Mouse (Mus musculus): Measurements from ENCODE around the gene Gjd3. TPM values are rescaled to one million over a fixed set of nuclear protein-coding genes. Genes with fewer than 3 reads are reported as not detected.

Gjd3 gene
- total RNA-seq, 2 experiments from 2014 or later, result 2.2 TPM

DNA sequence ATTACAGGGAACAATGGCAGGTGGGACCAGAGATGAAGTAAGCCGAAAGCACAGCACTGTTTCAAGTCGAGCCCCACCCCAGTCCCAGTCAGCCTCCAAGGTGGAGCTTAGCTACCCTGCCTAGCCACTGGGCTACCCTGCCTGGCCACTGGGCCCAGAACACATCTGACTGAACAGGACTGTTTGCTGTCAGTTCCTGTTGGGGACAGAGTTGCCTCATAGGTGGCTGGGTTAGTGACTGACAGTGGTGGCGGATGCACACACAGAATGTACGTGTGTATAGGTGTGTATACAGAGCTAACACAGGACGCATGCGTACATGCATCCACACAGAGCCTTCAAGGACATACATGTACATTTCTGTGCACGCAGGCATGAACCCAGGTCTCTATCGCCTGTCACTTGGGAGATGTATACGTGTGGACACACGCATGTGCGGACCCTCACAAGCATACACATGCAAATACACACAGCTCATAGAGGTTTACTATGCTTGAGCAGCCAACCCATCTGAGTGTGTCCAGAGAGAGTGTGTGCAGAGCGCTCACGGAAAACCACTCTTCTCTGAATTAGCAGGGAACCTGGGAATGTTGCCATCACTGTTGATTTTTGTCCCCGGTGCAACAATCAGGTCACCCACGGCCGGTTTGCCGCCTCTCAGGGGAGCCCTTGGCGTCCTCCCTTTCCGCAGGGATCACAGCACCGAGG is 1.4 kb downstream of the Gjd3 start:
- DNase-seq (ENCODE audit: low spot score in 2 of 2), result no peak

DNA sequence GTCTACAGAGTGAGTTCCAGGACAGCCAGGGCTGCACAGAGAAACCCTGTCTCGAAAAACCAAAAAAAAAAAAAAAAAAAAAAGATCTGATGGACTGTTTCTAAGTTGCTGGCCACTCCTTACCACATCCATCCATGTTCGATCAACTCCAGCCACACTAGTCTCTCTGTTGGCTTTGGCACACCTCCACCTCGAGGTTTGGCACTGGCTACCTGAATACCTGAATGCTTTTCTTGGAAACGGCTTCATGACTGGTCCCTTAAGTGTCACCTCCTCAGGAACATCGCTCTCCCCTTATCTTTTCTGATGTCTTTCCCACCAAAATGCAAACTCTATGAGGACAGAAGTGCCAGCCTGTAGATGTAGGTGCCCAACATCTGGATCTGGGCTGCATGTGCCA is 3.5 kb downstream of the Gjd3 start:
- DNase-seq (ENCODE audit: low spot score in 2 of 2), result no peak

DNA sequence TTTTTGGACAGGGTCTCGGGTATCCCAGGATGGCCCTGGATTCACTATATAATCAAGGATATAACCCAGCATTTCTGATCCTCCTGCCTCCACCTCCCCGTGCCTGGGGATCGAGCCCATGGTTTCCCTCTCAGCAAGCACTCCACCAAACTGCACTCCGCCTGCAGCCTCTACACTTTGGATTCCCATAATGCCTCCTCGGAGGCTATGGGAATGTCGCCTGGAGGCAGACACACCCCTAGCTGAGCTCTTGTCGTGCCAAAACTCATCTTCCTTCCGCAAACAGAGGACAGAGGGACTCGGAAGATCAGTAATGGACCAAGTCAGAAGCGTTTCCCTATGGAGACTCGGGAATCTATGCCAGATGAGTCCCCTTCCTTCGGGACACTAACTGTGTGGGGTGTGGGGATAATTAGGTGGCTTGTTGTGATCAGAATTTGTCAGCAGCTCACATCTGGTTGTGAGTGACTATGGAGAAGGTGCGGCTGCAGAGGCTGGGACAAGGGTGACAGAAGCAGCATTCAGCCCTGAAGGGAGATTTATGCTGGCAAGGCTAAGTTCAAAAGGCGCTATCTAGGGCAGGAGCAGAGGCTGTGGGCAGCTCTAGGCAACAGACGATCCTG is 4.2 kb downstream of the Gjd3 start:
- no peak for DNase-seq (ENCODE audit: low spot score in 2 of 2)

DNA sequence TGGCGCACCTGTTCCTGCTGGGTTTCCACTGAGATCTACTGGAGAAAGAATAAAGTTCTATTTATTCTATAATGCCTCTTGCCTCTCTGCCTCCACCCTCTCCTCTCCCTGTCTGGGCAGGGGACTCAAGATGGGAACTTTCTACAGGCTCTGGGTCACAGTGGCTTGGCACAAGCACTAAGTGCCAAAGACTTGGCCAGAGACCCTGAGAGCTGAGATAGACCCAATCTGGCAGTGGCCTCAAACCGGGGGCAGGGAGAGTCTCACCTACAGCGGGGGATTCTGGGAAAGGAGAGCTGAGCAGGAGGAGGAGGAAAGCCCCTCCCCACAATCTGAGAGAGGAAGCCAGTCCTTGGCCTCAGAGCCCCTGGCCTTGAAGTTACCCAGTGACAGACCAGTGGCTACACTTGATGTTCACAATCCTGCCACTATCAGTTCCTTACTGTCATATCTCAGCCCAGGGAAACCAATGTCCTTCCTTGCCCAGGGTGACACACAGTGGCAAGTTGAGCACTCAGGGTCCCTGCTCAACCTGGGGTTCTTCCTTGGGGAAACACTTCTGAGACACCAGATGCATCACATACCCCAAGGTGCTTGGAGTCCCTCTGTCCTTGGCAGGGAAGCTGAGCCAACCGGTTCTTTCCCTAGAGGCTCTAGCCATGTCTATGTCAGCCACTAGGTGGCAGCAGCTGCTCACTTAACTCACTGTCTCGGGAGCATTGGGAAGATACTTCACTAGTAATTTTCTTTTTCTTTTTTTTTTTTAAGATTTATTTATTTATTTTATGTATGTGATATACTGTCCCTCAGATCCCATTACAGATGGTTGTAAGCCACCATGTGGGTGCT is 7.7 kb downstream of the Gjd3 start:
- peak in 1 of 2 experiments; percentile 81 for DNase-seq (ENCODE audit: low spot score in 2 of 2)

DNA sequence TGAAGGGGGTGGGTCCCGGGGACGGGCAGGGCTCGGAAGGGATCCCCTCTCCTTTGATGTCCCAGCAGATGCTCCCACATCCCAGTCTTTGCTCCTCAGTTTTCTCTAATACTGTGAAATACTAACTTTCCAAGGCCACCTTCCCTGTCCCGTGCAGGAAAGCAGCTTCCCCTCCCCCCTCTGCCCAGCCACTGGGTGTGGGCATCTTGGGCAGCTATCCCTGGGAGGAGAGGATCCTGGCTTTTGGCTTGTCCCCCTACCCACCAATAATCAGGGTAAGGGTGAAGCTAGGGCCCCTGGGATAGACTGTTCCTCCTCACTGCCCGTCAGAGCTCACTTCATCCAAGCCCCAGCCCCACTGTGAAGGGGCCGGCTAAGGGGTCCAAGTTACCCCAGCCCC is 8.6 kb downstream of the Gjd3 start:
- no peak for DNase-seq (ENCODE audit: low spot score in 2 of 2)

DNA sequence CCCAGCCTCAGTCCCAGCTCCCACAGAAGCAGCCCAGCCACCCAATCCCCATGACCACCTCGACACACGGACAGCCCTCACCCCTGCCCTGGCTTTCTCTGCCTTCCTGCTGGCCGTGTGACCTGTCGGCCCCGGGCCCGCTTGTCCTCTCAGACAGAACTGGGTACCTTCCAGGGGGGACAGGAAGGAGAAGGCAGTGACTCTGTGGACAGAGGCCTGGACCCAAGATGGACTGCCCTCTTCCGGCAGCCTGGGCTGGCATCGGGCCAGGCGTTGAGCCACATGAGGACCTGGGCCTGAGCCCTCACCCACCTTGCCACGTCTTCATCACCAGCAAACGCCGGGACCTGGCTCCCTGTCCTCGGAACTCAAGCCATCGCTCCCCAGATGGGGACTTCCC is 9.2 kb downstream of the Gjd3 start:
- no peak for DNase-seq (ENCODE audit: low spot score in 2 of 2)

DNA sequence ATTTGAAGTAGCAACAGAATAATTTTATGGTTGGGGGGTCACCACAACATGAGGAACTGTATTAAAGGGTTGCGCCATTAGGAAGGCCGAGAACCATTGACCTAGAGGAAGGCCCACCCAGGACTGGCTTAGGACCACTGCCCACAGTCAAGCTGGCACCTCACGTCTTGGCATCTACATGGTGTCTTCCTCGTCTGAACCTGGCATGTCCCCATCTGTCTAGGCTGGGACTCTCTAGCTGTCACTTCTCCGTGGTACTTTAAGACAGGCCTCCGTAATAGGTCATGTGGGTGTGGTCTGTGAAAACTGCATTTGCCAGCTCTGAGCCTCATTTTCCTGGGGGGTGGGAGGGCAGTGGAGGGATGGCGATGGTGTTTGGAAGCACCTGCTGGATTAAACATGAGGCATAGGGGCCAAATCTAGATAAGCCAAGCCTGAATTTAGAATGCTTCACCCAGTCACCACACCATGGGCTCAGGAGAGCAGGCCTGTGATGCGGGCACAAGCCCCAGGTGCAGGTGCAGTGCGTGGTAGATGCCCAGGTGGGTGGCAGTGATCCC is 9.9 kb downstream of the Gjd3 start:
- no peak for DNase-seq (ENCODE audit: low spot score in 2 of 2)

DNA sequence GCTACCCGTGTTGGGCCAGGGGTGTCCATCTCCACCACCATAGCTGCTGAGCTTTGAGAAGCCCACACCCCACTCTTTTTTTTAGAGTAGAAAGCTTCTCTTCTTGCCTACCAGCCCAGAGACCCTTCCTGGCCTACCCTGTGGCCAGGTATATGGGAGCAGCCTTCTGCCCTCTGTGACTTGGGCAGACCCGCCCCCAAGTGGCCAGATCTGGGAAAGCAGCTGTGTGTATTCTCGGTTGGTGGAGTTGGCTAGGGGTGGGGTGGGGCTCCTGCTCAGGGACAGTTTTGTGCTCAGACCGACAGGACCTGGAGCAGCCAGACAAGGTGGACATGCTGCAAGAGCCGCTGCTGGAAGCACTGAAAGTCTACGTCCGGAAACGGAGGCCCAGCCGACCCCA is 10.6 kb downstream of the Gjd3 start:
- DNase-seq (ENCODE audit: low spot score in 2 of 2), result peak; percentile 82 to 83

DNA sequence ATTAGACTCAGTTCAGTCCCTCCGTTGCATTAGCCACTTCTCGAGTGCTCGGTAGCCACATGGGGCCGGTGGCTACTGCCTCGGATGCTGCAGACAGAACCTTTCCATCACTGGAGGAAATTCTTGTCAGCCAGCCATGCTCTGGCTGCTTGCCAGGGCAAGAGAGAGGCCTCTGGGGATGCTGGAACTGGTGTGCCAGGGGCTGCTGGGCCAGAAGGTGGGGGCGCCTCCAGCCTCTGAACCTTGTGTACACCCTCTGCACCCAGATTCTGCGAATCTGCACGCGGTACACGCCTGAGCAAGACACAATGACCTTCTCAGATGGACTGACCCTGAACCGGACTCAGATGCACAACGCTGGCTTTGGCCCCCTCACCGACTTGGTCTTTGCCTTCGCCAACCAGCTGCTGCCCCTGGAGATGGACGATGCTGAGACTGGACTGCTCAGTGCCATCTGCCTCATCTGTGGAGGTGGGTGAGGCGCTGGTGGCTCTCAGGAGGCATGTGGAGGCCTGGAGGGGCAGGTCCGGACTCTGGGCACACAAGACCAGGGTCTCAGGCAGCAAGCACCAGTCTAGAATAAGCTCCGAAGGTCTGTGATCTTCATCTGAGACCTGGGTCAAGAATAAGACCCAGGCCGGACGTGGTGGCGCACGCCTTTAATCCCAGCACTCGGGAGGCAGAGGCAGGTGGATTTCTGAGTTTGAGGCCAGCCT is 11.3 kb downstream of the Gjd3 start:
- peak in 1 of 2 experiments; percentile 70 for DNase-seq (ENCODE audit: low spot score in 2 of 2)

DNA sequence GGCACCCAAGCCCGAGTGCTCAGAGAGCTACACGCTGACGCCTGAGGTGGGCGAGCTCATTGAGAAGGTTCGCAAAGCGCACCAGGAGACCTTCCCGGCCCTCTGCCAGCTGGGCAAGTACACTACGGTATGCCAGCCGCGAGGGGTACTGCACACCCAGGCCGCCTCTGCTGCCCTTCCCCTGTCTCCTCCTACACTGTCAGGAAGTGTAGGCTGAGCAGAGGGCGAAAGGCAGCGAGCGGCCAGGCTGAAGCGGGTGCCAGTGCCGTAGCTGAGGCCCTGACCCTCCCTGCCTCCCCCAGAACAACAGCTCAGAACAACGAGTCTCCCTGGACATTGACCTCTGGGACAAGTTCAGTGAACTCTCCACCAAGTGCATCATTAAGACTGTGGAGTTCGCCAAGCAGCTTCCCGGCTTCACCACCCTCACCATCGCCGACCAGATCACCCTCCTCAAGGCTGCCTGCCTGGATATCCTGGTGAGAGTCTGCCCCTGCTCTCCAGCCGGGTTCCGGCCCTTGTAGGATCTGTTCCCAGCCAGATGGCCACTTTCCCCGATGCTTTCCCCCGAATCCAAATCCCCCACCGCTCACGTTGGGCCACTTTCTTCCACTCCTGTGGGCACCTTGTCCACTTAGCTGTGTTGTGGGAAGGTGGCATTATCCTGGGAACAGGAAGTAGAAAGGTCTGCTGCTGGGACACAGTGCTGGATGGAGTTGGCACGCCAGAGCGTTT is 12.5 kb downstream of the Gjd3 start:
- DNase-seq (ENCODE audit: low spot score in 2 of 2), result no peak

DNA sequence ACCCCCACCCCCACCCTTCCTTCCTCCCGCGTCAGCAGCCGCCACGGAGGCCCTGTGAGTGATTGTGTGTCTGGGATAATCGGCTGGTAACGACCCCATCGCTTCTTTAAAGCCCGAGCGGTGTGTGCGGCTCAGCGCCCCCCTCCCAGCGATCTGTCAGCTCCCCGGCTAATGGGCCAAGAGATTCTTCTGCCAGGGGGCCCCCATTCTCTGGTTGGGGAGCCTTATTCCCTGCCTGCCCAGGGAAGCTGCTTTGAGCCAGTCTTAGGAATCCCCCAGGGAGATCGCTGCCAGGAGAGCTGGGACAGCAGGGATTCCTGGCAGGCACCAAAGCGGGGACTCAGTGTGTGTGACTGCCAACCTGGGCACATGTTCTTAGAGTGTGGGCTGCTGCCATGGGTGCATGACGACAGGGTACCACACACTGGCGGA is 13.3 kb downstream of the Gjd3 start:
- DNase-seq (ENCODE audit: low spot score in 2 of 2), result peak; percentile 83 to 90

DNA sequence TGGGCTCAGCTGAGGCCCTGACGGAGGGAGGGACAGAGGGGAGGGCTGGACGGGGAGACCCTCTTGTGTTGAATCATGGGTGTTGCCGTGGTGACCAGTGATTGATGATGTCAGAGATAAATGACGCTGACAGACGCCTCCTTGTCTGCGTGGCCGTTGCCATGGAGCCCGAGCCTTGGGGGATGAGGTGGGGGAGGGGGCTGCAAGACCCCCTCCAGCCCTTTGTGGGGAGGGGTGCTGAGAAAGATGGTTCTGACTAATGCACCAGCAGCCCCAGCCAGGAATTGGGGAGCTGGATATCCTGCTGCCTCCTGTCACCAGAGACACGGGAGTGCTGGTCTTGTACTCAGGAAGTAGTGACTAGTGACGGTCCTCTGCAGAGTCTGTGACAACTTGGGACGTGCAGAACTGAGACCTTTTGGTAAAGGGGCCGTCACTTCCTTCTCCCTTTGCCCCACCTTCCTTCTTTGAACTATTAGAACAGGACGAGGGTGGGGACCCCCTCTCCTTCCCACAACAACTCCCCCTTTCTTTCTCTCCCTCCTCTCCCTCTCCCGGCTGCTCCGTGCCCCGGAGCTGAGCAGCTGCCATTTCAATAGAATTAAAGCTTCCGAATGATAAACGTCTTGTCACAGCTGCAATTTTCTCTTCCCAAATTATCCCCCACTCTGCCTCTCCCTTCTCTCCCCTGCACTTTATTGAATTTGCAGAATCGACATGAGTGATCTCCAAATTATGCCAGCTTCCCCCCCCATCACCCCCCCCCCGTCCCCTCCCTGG is 13.9 kb downstream of the Gjd3 start:
- DNase-seq (ENCODE audit: low spot score in 2 of 2), result no peak

DNA sequence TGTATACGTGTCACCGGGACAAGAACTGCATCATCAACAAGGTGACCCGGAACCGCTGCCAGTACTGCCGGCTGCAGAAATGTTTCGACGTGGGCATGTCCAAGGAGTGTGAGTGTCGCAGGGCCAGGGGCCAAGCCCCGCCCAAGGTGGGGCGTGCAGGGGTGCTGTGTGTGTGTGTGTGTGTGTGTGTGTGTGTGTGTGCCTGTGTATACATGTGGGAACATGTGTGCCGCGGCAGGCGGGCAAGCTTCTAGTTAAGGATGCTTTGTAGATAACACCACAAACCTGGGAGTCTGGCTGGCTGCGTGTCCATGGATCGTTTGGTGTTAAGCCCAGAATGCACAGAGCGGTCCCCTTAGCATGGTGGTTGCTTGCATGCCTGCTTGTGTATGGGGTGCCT is 14.7 kb downstream of the Gjd3 start:
- no peak for DNase-seq (ENCODE audit: low spot score in 2 of 2)

DNA sequence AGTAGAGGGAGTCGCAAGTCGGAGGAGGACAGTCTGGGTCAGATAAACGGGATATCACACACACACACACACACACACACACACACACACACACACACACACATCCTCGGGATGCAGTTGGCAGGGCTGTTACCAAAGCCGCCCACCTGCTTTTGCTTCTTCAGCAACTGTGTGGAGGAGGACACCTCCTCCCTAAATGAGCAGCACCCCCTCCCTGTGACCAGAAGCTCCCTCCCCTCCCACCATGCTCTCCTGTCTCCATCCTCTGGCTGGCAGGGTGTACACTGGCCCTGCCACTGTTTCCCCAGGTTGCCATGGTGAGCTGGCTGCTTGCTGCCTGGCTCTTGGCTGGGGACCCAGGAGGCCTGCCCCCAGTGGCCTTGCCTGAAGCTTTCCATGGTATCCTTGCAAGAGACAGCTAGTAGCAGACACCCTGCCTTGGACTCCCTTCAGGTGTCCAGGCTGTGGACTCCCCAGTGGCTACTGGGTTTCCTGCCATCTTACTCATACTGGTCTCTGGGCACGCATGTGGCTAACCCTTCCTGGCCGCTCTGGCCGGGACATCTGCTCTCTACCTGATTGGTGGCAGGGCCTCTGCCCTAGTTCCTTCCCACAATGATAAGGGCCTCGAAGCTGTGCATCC is 16.2 kb downstream of the Gjd3 start:
- peak; percentile 82 to 83 for DNase-seq (ENCODE audit: low spot score in 2 of 2)

DNA sequence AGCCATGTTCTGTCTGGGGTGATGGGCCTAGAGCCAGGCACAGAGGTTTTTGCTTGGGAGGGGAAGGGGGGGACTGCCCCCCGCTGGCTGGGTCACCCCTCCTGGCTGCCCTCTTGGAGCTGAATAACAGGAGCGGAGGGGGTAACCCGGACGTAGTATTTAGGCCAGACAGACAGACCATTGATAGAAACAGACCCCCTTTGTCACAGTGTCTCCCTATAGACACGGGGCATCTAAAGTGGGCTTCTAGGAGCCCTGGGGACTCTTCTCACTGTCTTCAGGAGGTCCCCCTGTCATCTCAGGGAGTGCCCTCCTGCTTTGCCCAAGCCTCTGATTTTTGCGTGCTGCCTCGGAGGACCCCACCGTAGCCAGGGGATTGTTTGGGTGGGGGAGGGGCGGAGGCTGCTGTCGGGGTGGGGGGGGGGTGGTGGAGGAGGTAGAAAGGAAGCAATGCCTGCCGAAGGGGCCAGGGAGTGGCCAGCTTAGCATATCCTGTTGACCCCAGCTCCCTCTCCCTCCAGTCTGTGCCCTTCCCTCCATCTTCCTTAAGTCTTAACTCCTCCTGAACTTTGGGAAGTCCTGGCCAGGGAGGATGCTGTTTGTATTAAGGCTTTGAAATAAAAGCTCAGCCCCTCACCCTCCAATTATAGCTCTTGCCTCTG is 17.3 kb downstream of the Gjd3 start:
- DNase-seq (ENCODE audit: low spot score in 2 of 2), result no peak

DNA sequence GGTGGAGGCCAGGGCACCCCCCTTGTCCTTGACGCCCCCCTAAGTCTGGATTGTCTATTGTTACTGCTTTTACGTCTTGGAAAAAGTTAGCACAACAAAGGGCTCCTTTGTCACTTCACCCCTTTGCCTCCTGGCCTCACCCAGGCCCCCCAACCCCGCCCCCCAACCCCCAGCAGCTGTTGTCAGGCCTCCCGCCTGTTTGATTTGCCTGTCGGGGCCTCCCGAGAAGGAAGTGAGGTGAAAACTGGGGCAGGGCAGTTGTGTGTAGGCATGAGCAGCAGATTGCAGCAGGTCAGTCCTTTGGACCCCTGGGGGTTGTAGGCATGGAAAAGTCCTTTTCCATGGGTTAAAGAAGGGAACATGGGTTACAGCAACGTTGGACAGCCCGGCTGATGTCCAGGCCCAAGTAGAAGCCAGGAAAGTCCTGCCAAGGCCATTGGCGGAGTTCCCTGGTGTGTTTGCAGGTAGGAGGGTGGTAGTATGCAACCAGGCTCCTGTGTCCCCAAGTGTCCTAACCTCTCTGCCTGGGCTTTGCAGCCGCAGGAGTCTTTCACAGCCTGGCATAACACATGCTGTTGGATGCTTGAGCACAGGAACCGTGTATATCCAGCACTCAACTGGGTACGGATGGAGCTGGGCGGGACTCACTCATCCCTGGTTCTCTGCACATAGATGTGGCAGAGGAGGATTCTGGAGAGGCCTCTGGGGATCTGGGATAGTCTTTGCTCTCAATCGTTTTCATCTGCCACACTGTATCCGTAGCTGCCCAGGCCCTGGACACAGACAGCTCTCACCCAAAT is 18.0 kb downstream of the Gjd3 start:
- no peak for DNase-seq (ENCODE audit: low spot score in 2 of 2)

DNA sequence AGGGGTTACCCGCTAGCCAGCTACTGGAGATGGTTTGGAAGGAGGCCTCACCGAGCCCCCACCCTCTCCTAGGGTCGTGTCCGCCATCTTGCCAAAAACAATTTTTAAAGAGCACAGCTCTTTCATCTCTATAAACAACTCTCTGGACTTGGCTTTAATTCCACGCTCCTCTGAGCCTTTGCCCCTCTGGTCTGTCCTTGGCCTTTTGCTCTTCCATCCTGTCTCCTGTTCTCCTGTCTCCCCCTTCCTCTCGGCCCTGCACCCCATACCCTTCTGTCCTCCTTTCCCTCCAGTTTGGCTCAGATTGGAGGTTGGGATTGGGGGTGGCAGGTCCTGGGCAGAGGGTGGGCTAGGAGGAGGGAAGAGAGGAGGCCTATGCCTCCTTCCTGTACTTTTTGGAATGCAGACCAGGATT is 18.6 kb downstream of the Gjd3 start:
- DNase-seq (ENCODE audit: low spot score in 2 of 2), result no peak
